Mouse (Mus musculus) liver, adult 2 months (tissue): ENCODE results near the gene Gxylt2. TPM values are rescaled to one million over a fixed set of nuclear protein-coding genes. Genes with fewer than 3 reads are reported as not detected.

Experiments used
- DNase-seq: peaks from one replicate; pipeline ENCODE4 v3.0.0-alpha.2; 2011; ENCODE audit warnings: low read depth, low spot score; ENCODE audit errors: extremely low read depth
- H3K27ac ChIP-seq: fragments of 200-500 bp; replicated peaks from 2 replicates; pipeline ENCODE4 v1.5.1; 2012; ENCODE audit warnings: low read depth, mild to moderate bottlenecking, control low read depth, inconsistent platforms, low read length; ENCODE audit not compliant: insufficient read depth
- H3K27me3 ChIP-seq: fragments of 200-500 bp; 2 replicates; pipeline ENCODE4 v1.6.1; 2012; ENCODE audit warnings: mild to moderate bottlenecking, moderate library complexity, low read length, inconsistent platforms; ENCODE audit not compliant: control insufficient read depth, insufficient read depth
- H3K36me3 ChIP-seq: fragments of 200-500 bp; 2 replicates; pipeline ENCODE4 v1.6.1; 2012; ENCODE audit warnings: low read length, inconsistent platforms; ENCODE audit not compliant: control insufficient read depth, insufficient read depth
- H3K4me1 ChIP-seq: fragments of 200-500 bp; 2 replicates; pipeline ENCODE4 v1.6.1; 2011; ENCODE audit warnings: low read length; ENCODE audit not compliant: control insufficient read depth, insufficient read depth
- H3K4me3 ChIP-seq: fragments of 200-500 bp; 2 replicates; pipeline ENCODE4 v1.5.1; 2011; ENCODE audit warnings: low read depth, mild to moderate bottlenecking, control low read depth, low read length, moderate library complexity; ENCODE audit not compliant: insufficient read depth
- H3K79me2 ChIP-seq: fragments of 200-500 bp; 2 replicates; pipeline ENCODE4 v1.6.1; 2012; ENCODE audit warnings: inconsistent platforms, mild to moderate bottlenecking, low read length, moderate library complexity; ENCODE audit not compliant: control insufficient read depth, insufficient read depth
- H3K9ac ChIP-seq: fragments of 200-500 bp; 2 replicates; pipeline ENCODE4 v1.6.1; 2012; ENCODE audit warnings: low read depth, mild to moderate bottlenecking, control low read depth, inconsistent platforms, low read length
- CTCF ChIP-seq: fragments of 200-500 bp; IDR thresholded peaks from 2 replicates; pipeline ENCODE4 v1.5.1; 2011; ENCODE audit warnings: low read depth, low read length, control low read depth
- POLR2A ChIP-seq: fragments of 200-500 bp; IDR thresholded peaks from 2 replicates; pipeline ENCODE4 v1.6.1; 2011; ENCODE audit warnings: low read length, control low read depth; ENCODE audit not compliant: insufficient read depth; ENCODE audit errors: extremely low read depth
- WGBS: fragments of 180-500 bp; shearing (Covaris S2); methylation state at CpG from one replicate; pipeline ENCODE4 v1.1.7; 2018; 5-methylcytosine and 5-hydroxymethylcytosine counted together
- polyA plus RNA-seq: library from polyadenylated mRNA; depleted of rRNA; stranded (reverse); fragments of >200 nt; gene quantifications from 2 replicates; pipeline ENCODE4 v1.2.3, GENCODE M21; 2012
- total RNA-seq: library from RNA; depleted of rRNA; stranded (reverse); fragments of >200 nt; gene quantifications from 2 replicates; pipeline ENCODE4 v1.2.3, GENCODE M21; 2014

Gxylt2 gene
- total and polyA plus RNA-seq, 2 experiments, result under 0.01 TPM; not detected in 1

- TF ChIP-seq POLR2A, result no peak
- TF ChIP-seq CTCF, result no peak
- Histone ChIP-seq H3K79me2 (no peaks in the 10 kb centered on the region), H3K27ac (no peak overlapping the region), H3K36me3 (no peaks in the 10 kb centered on the region), H3K4me3 (no peak overlapping the region), H3K27me3 (peaks cover 7% of the 10 kb centered on the region; the same call in 1 of the 2 replicates), H3K9ac (no peak overlapping the region), H3K4me1 (no peaks in the 10 kb centered on the region)
- no peak for DNase-seq
- 72% methylated on average over 7 of the region's 7 CpGs for WGBS
Measured at GRCm38 (mm10) chr6:100707557-100707956, 3.0 kb downstream of the Gxylt2 start.

- 56% methylated on average over 1 of the region's 1 CpGs for WGBS
- no peak for DNase-seq
- no peak for TF ChIP-seq CTCF
- no peak for TF ChIP-seq POLR2A
- Histone ChIP-seq H3K4me3 (no peak overlapping the region), H3K36me3 (no peaks in the 10 kb centered on the region), H3K27ac (no peak overlapping the region), H3K79me2 (no peaks in the 10 kb centered on the region), H3K9ac (no peak overlapping the region), H3K27me3 (peaks cover 7% of the 10 kb centered on the region; the same call in 1 of the 2 replicates), H3K4me1 (no peaks in the 10 kb centered on the region)
Measured at GRCm38 (mm10) chr6:100708248-100708647, 3.7 kb downstream of the Gxylt2 start.

- H3K4me3 ChIP-seq, result no peak overlapping the region
- H3K27ac ChIP-seq, result no peak overlapping the region
- H3K27me3 ChIP-seq, result peaks cover 7% of the 10 kb centered on the region; the same call in 1 of the 2 replicates
- no peaks in the 10 kb centered on the region for H3K79me2 ChIP-seq
- H3K36me3 ChIP-seq, result no peaks in the 10 kb centered on the region
- 79% methylated on average over 9 of the region's 9 CpGs for WGBS
- TF ChIP-seq POLR2A (no peak), CTCF (no peak)
- DNase-seq, result no peak
- no peaks in the 10 kb centered on the region for H3K4me1 ChIP-seq
- H3K9ac ChIP-seq, result no peak overlapping the region
Measured at GRCm38 (mm10) chr6:100708996-100709395, 4.5 kb downstream of the Gxylt2 start.

- H3K9ac ChIP-seq, result no peak overlapping the region
- DNase-seq, result no peak
Measured at GRCm38 (mm10) chr6:100709483-100709882, 4.9 kb downstream of the Gxylt2 start.

GRCm38 (mm10) chr6:100710170-100710569 lies 5.6 kb downstream of the Gxylt2 start:
- Histone ChIP-seq H3K36me3 (no peaks in the 10 kb centered on the region), H3K27me3 (no peaks in the 10 kb centered on the region), H3K27ac (no peak overlapping the region), H3K79me2 (no peaks in the 10 kb centered on the region), H3K9ac (no peak overlapping the region), H3K4me3 (no peak overlapping the region), H3K4me1 (no peaks in the 10 kb centered on the region)
- TF ChIP-seq POLR2A (no peak), CTCF (no peak)
- WGBS, result 27% methylated on average over 4 of the region's 4 CpGs
- DNase-seq, result peak; percentile 12

More at GRCm38 (mm10) chr6:100709483-100709882, 4.9 kb downstream of the Gxylt2 start:
- Histone ChIP-seq H3K4me1 (no peaks in the 10 kb centered on the region), H3K4me3 (no peak overlapping the region), H3K27ac (no peak overlapping the region), H3K27me3 (peaks cover 5% of the 10 kb centered on the region; the same call in 1 of the 2 replicates), H3K36me3 (no peaks in the 10 kb centered on the region), H3K79me2 (no peaks in the 10 kb centered on the region)
- TF ChIP-seq CTCF (no peak), POLR2A (no peak)
- WGBS, result 28% methylated on average over 7 of the region's 7 CpGs

- Histone ChIP-seq H3K9ac (no peak overlapping the region), H3K36me3 (no peaks in the 10 kb centered on the region), H3K4me3 (no peak overlapping the region), H3K27me3 (no peaks in the 10 kb centered on the region), H3K27ac (no peak overlapping the region), H3K79me2 (no peaks in the 10 kb centered on the region), H3K4me1 (no peaks in the 10 kb centered on the region)
- WGBS, result 81% methylated on average over 5 of the region's 5 CpGs
- no peak for DNase-seq
- TF ChIP-seq CTCF (no peak), POLR2A (no peak)
Measured at GRCm38 (mm10) chr6:100710866-100711265, 6.3 kb downstream of the Gxylt2 start.
